Mouse (Mus musculus): Measurements from ENCODE around the gene Zmat5.

The Zmat5 gene

GRCm38 (mm10) chr11:4734179-4734578 lies 29.7 kb downstream of the Zmat5 start:
- DNase-seq (ENCODE audit: low spot score in 2 of 2), result no peak

- DNase-seq (ENCODE audit: low spot score in 2 of 2), result no peak
Observed at GRCm38 (mm10) chr11:4736355-4736754, 31.9 kb downstream of the Zmat5 start.

- no peak for DNase-seq (ENCODE audit: low spot score in 2 of 2)
Observed at GRCm38 (mm10) chr11:4737682-4738081, 33.2 kb downstream of the Zmat5 start.

GRCm38 (mm10) chr11:4738719-4739118 lies 34.2 kb downstream of the Zmat5 start:
- DNase-seq (ENCODE audit: low spot score in 2 of 2), result no peak

GRCm38 (mm10) chr11:4740785-4741184 lies 36.3 kb downstream of the Zmat5 start:
- no peak for DNase-seq (ENCODE audit: low spot score in 2 of 2)

GRCm38 (mm10) chr11:4744691-4745090 lies 40.2 kb downstream of the Zmat5 start:
- DNase-seq (ENCODE audit: low spot score in 2 of 2), result no peak

GRCm38 (mm10) chr11:4745969-4746368 lies 41.5 kb downstream of the Zmat5 start:
- no peak for DNase-seq (ENCODE audit: low spot score in 2 of 2)

- DNase-seq (ENCODE audit: low spot score in 2 of 2), result no peak
Observed at GRCm38 (mm10) chr11:4746733-4747132, 42.3 kb downstream of the Zmat5 start, which contains the start of gene Cabp7. Cabp7 (minus strand) TSS chr11:4746778.

- no peak for DNase-seq (ENCODE audit: low spot score in 2 of 2)
Observed at GRCm38 (mm10) chr11:4747285-4747684, 42.8 kb downstream of the Zmat5 start.

GRCm38 (mm10) chr11:4750263-4750662 lies 45.8 kb downstream of the Zmat5 start:
- DNase-seq (ENCODE audit: low spot score in 2 of 2), result peak in 1 of 2 experiments; percentile 27

GRCm38 (mm10) chr11:4752836-4753235 lies 48.4 kb downstream of the Zmat5 start:
- DNase-seq (ENCODE audit: low spot score in 2 of 2), result no peak

- DNase-seq (ENCODE audit: low spot score in 2 of 2), result no peak
Observed at GRCm38 (mm10) chr11:4754036-4754435, 49.6 kb downstream of the Zmat5 start.

GRCm38 (mm10) chr11:4754867-4755266 lies 50.4 kb downstream of the Zmat5 start:
- DNase-seq (ENCODE audit: low spot score in 2 of 2), result no peak

- DNase-seq (ENCODE audit: low spot score in 2 of 2), result no peak
Observed at GRCm38 (mm10) chr11:4756460-4756859, 52.0 kb downstream of the Zmat5 start.

- DNase-seq (ENCODE audit: low spot score in 2 of 2), result no peak
Observed at GRCm38 (mm10) chr11:4756984-4757788, 52.7 kb downstream of the Zmat5 start.

- no peak for DNase-seq (ENCODE audit: low spot score in 2 of 2)
Observed at GRCm38 (mm10) chr11:4757789-4758158, 53.3 kb downstream of the Zmat5 start.

GRCm38 (mm10) chr11:4760438-4760837 lies 56.0 kb downstream of the Zmat5 start:
- peak; percentile 28 to 29 for DNase-seq (ENCODE audit: low spot score in 2 of 2)

- no peak for DNase-seq (ENCODE audit: low spot score in 2 of 2)
Observed at GRCm38 (mm10) chr11:4761991-4762390, 57.5 kb downstream of the Zmat5 start.

- no peak for DNase-seq (ENCODE audit: low spot score in 2 of 2)
Observed at GRCm38 (mm10) chr11:4762511-4762910, 58.0 kb downstream of the Zmat5 start.

- no peak for DNase-seq (ENCODE audit: low spot score in 2 of 2)
Observed at GRCm38 (mm10) chr11:4763631-4764030, 59.2 kb downstream of the Zmat5 start.

GRCm38 (mm10) chr11:4764476-4764875 lies 60.0 kb downstream of the Zmat5 start:
- DNase-seq (ENCODE audit: low spot score in 2 of 2), result no peak

GRCm38 (mm10) chr11:4768399-4768798 lies 63.9 kb downstream of the Zmat5 start:
- DNase-seq (ENCODE audit: low spot score in 2 of 2), result no peak

GRCm38 (mm10) chr11:4769293-4769692 lies 64.8 kb downstream of the Zmat5 start:
- DNase-seq (ENCODE audit: low spot score in 2 of 2), result no peak

GRCm38 (mm10) chr11:4769881-4770280 lies 65.4 kb downstream of the Zmat5 start:
- DNase-seq (ENCODE audit: low spot score in 2 of 2), result no peak
